Mouse (Mus musculus) liver, embryonic 15.5 days (tissue): ENCODE results near the gene Bmp10. TPM values are rescaled to one million over a fixed set of nuclear protein-coding genes. Genes with fewer than 3 reads are reported as not detected.
"Not testable (repeated sequence)": the region's sequence is repeated elsewhere in the genome, so short reads cannot be mapped to it uniquely, and the experiment has no call there.

Source experiments
- ATAC-seq: fragments of 200-750 bp; cut with Nextera tagmentation; 2 replicates; pipeline ENCODE4 v1.8.0; 2017; ENCODE audit warnings: moderate number of reproducible peaks, mild to moderate bottlenecking, moderate library complexity; ENCODE audit not compliant: insufficient read depth
- H3K27ac ChIP-seq: fragments of 300-500 bp; sonication (generic); replicated peaks from 2 replicates; pipeline ENCODE4 v1.5.1; 2015; ENCODE audit warnings: mild to moderate bottlenecking, inconsistent platforms
- H3K27me3 ChIP-seq: fragments of 300-500 bp; sonication (generic); 2 replicates; pipeline ENCODE4 v1.6.1; 2015; ENCODE audit warnings: mild to moderate bottlenecking, inconsistent platforms
- H3K36me3 ChIP-seq: fragments of 300-500 bp; sonication (generic); replicated peaks from 2 replicates; pipeline ENCODE4 v1.6.1; 2015; ENCODE audit warnings: moderate library complexity, mild to moderate bottlenecking, inconsistent platforms
- H3K4me1 ChIP-seq: fragments of 300-500 bp; sonication (generic); replicated peaks from 2 replicates; pipeline ENCODE4 v1.6.1; 2015; ENCODE audit warnings: inconsistent platforms
- H3K4me2 ChIP-seq: fragments of 300-500 bp; sonication (generic); 2 replicates; pipeline ENCODE4 v1.6.1; 2015; ENCODE audit warnings: moderate library complexity, mild to moderate bottlenecking, inconsistent platforms
- H3K4me3 ChIP-seq: fragments of 300-500 bp; sonication (generic); replicated peaks from 2 replicates; pipeline ENCODE4 v1.5.1; 2015; ENCODE audit warnings: mild to moderate bottlenecking, inconsistent platforms
- H3K9ac ChIP-seq: fragments of 300-500 bp; sonication (generic); 2 replicates; pipeline ENCODE4 v1.6.1; 2015; ENCODE audit warnings: moderate library complexity, mild to moderate bottlenecking, inconsistent platforms
- H3K9me3 ChIP-seq: fragments of 300-500 bp; sonication (generic); replicated peaks from 2 replicates; pipeline ENCODE4 v1.6.1; 2016; ENCODE audit warnings: inconsistent platforms
- WGBS: fragments of 180-500 bp; shearing (Covaris S2); methylation state at CpG from one replicate; pipeline ENCODE4 v1.1.7; 2015; ENCODE audit warnings: mixed read lengths; ENCODE audit not compliant: insufficient replicate concordance; 5-methylcytosine and 5-hydroxymethylcytosine counted together
- polyA plus RNA-seq: library from polyadenylated mRNA; unstranded; fragments of >200 nt; fragmentation: Nextera tagmentation; extraction: Ambion mirVana; gene quantifications from 2 replicates; pipeline ENCODE4 v1.2.1, GENCODE M21; 2015

Gene Bmp10
- polyA plus RNA-seq, 1 experiment from 2014 or later: 0.13 TPM

DNA sequence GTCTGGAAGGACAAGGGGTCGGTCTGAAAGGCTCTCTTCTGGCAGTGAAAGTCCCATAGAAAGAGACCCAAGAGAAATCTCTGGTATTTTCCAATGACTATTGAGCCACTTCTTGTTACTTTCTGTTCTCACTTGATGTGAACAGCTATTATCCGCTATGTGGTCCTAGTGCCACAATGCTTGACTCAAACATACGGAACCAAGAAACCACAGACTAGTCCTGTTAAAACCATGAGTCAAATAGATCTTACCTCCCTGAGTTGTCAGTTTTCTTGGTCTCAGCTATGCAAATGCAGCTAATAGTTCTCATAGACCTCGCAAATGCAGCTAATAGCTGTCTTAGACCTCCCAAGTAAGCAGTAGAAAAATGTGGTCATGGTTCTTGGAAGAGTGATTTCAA is 18.4 kb downstream of the Bmp10 start:
- Histone ChIP-seq H3K4me1 (no peaks in the 10 kb centered on the region), H3K36me3 (no peaks in the 10 kb centered on the region), H3K4me2 (no peak overlapping the region), H3K27ac (no peak overlapping the region), H3K9ac (no peak overlapping the region), H3K9me3 (no peaks in the 10 kb centered on the region), H3K4me3 (no peak overlapping the region), H3K27me3 (peaks cover 8% of the 10 kb centered on the region; the same call in 1 of the 2 replicates)
- WGBS: 52% methylated on average over 4 of the region's 4 CpGs
- no peak for ATAC-seq

DNA sequence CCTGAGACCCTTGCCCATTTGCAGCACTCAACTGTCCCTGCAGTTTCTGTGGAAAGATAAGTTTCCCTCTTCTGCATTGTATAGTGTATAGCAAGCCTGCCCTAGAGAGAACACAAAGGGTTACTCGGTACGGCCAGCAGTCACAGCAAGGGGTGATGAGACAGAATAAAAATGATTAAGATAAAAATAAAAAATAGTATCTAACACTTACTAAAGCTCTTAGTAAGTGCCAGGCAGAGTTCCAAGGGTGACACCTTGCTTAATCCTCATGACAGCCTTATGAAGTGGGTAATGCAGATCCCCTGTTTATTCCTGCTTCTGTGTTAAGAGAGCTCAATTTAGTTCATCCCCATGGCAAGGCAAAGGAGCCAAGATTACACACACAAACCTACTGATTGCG is 20.7 kb downstream of the Bmp10 start:
- no peak overlapping the region for H3K9ac ChIP-seq
- no peaks in the 10 kb centered on the region for H3K4me1 ChIP-seq
- ATAC-seq: no peak
- H3K36me3 ChIP-seq: no peaks in the 10 kb centered on the region
- peaks cover 8% of the 10 kb centered on the region; the same call in 1 of the 2 replicates for H3K27me3 ChIP-seq
- H3K9me3 ChIP-seq: no peaks in the 10 kb centered on the region
- H3K4me2 ChIP-seq: no peak overlapping the region
- no peak overlapping the region for H3K4me3 ChIP-seq
- WGBS: 72% methylated on average over 3 of the region's 3 CpGs
- no peak overlapping the region for H3K27ac ChIP-seq

DNA sequence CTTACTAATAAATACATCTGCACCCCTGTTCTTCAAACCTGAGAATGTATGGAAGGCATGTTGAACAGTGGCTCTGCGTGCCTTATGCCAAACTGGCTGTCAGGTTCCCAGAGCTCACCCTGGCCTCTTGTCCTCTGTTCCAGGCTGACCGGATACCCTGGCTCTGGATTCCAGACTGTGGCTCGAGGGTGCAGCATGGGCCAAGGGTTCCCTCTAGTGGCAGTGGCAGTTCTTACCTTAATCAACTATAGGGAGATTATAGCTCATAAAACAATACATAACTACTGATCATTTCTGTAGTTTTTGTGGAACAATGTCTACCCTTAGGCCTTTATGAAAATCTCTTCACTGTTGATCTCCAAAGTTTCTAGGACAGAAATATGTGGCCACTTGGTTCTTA is 22.2 kb downstream of the Bmp10 start:
- no peak for ATAC-seq
- Histone ChIP-seq H3K4me3 (no peak overlapping the region), H3K4me1 (no peaks in the 10 kb centered on the region), H3K27ac (no peak overlapping the region), H3K27me3 (peaks cover 8% of the 10 kb centered on the region; the same call in 1 of the 2 replicates), H3K9ac (no peak overlapping the region), H3K36me3 (no peaks in the 10 kb centered on the region), H3K4me2 (no peak overlapping the region), H3K9me3 (no peaks in the 10 kb centered on the region)
- WGBS: 38% methylated on average over 3 of the region's 3 CpGs

DNA sequence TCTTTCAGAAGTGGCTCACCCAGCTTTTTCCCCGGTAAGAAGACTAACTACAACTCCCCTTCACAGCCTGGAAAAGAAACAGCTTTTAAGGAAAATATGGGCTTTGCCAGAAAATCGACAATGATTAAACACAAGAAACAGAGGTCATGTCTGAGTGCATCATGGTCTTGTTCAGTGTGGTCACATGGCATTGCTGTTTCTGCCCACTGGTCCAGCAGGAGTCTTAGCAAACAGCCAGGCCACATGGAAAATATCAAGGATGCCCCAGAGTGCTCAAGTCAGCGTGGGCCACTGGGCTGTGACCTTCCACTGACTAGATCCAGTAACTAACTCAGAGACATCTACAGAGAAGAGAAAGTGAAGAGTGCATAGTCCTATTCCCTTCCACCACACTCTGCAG is 23.0 kb downstream of the Bmp10 start:
- peaks cover 8% of the 10 kb centered on the region; the same call in 1 of the 2 replicates for H3K27me3 ChIP-seq
- no peak overlapping the region for H3K9ac ChIP-seq
- no peak overlapping the region for H3K4me2 ChIP-seq
- H3K4me1 ChIP-seq: no peaks in the 10 kb centered on the region
- H3K4me3 ChIP-seq: no peak overlapping the region
- H3K36me3 ChIP-seq: no peaks in the 10 kb centered on the region
- H3K27ac ChIP-seq: no peak overlapping the region
- WGBS: 47% methylated on average over 3 of the region's 3 CpGs
- ATAC-seq: no peak
- no peaks in the 10 kb centered on the region for H3K9me3 ChIP-seq

DNA sequence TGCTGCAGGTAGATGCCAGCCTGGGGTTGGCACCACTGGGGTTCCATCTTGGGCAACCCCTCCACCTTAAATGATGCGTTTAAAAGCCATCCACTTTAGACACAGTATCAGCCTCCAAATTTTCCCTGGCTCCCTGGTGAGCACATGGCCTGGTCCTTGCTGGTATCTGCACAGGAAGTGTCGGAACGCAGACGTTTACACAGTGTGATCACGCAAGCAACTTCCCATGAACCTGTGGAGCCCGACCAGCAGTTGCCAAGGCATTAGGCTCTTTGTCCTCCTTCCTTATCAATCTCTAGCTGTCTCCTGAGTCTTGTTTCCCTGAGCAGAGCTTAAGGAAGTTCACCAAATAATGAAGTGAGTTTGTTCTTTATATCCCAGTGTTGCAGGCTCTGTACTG is 26.7 kb downstream of the Bmp10 start:
- no peak for ATAC-seq
- Histone ChIP-seq H3K9ac (no peak overlapping the region), H3K36me3 (no peaks in the 10 kb centered on the region), H3K27ac (no peak overlapping the region), H3K4me2 (no peak overlapping the region), H3K4me3 (no peak overlapping the region), H3K4me1 (no peaks in the 10 kb centered on the region), H3K27me3 (no peaks in the 10 kb centered on the region), H3K9me3 (no peaks in the 10 kb centered on the region)
- whole genome bisulfite sequencing: 37% methylated on average over 6 of the region's 6 CpGs

DNA sequence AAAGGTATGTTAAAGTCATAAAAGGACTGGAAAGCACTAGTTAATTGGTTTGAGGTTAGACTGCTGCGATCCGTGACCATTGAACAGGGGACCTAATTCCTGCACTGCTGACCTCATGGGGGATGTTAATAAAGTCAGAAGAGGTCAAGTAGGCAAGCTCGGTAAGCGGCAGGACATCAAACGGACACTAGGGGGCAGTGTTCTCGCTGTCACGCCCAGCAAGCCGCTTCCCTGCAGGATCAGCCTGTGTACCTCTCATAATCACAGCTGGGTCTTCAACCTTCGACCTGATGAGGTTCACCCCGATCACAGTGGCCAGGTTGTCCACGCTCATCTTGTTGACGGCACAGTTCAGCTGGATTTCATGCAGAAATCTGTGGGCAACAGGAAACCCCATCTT is 37.4 kb downstream of the Bmp10 start:
- no peaks in the 10 kb centered on the region for H3K27me3 ChIP-seq
- H3K9me3 ChIP-seq: no peaks in the 10 kb centered on the region
- 23% methylated on average over 12 of the region's 12 CpGs for WGBS
- H3K4me3 ChIP-seq: no peak overlapping the region
- H3K36me3 ChIP-seq: no peaks in the 10 kb centered on the region
- no peak for ATAC-seq
- H3K27ac ChIP-seq: no peak overlapping the region
- H3K4me2 ChIP-seq: no peak overlapping the region
- no peak overlapping the region for H3K9ac ChIP-seq
- H3K4me1 ChIP-seq: 0 out of 2 replicates have a peak, but pooled peaks cover 3% of the 10 kb centered on the region

DNA sequence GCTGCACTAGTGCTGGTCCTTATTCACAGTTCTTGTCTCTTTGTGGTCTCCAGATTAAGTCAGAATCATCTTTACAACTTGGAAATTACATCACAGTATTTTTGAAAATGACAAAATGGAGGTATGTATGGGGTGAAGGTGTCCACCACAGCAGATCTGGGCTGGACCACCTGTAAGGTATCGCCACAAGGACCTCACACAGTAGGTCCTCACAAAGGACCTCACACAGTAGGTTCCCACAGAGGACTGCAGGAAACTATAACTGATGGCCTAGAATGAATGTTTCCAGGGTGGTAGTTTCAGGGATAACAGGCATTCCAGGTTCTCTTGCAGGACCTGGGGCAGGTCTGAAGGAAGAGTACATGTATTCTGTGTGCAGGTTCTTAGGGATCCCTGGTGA is 38.6 kb downstream of the Bmp10 start:
- Histone ChIP-seq H3K27me3 (no peaks in the 10 kb centered on the region), H3K9ac (no peak overlapping the region), H3K9me3 (no peaks in the 10 kb centered on the region), H3K4me1 (0 out of 2 replicates have a peak, but pooled peaks cover 3% of the 10 kb centered on the region), H3K4me2 (no peak overlapping the region), H3K36me3 (no peaks in the 10 kb centered on the region), H3K4me3 (no peak overlapping the region), H3K27ac (no peak overlapping the region)
- 86% methylated on average over 1 of the region's 1 CpGs for WGBS
- no peak for ATAC-seq

DNA sequence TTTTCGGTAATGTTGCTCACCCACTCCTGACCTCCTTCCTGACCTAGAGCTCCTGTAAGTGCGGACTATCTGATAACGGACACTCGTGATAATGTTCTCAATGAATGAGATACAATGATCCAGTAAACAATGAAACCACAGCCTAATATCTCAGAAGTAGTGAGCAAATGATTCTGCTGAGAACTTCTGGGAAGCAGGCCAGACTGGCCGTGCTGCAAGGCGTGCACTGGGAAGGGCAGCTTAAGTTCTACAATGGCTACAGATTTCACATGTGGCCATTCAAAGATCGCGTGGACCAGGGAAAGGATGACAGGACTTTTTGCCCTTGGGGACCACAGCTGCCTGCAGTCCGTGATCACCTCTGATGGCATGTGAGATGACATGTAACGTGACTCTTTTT is 39.6 kb downstream of the Bmp10 start:
- ATAC-seq: no peak
- no peak overlapping the region for H3K9ac ChIP-seq
- no peak overlapping the region for H3K27ac ChIP-seq
- 0 out of 2 replicates have a peak, but pooled peaks cover 3% of the 10 kb centered on the region for H3K4me1 ChIP-seq
- no peaks in the 10 kb centered on the region for H3K9me3 ChIP-seq
- H3K4me2 ChIP-seq: no peak overlapping the region
- 70% methylated on average over 10 of the region's 10 CpGs for WGBS
- H3K4me3 ChIP-seq: no peak overlapping the region
- no peaks in the 10 kb centered on the region for H3K27me3 ChIP-seq
- H3K36me3 ChIP-seq: no peaks in the 10 kb centered on the region

DNA sequence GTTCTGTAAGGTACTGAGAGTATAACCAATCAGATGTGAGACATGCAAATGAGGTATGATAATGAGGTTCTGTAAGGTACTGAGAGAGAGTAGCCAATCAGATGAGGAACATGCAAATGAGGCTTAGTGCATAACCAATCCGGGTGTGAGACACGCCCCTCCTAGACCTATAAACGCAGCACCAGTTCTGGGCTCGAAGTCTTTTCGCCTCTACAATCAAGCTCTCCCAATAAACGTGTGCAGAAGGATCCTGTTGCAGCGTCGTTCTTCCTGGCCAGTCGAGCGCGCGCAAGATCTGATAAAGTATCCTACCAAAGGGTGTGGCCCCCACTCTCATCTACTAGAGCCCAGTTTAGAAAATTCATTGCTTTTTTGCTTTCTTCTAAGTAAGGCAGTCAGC is 41.3 kb downstream of the Bmp10 start:
- H3K9me3 ChIP-seq, ATAC-seq, H3K4me1 ChIP-seq, H3K4me3 ChIP-seq, H3K27me3 ChIP-seq, H3K9ac ChIP-seq, H3K27ac ChIP-seq, H3K36me3 ChIP-seq, H3K4me2 ChIP-seq: not testable (repeated sequence)
- 81% methylated on average over 12 of the region's 12 CpGs for WGBS

DNA sequence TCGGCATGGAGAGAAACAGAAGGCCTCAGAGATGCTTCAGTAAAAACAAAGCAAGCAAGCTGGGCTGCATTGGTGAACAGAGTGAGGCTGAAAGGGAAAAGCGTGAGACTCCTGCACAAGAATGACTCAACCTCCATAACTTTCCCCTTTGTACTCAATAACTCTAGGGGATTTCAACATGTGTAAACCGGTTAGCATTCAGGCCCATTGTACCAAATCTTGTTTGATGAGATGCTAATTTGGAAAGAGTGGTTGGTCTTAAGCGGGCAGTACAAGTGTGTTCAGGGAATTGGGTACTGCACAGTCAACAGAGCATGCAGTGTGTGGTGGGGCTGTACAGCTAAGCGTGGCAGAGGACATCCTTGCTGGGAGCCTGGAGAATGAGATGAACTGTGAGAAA is 46.4 kb downstream of the Bmp10 start:
- Histone ChIP-seq H3K9me3 (no peaks in the 10 kb centered on the region), H3K36me3 (no peaks in the 10 kb centered on the region), H3K27ac (no peak overlapping the region), H3K4me1 (no peaks in the 10 kb centered on the region), H3K4me3 (no peak overlapping the region), H3K4me2 (no peak overlapping the region), H3K27me3 (0 out of 2 replicates have a peak, but pooled peaks cover 6% of the 10 kb centered on the region), H3K9ac (no peak overlapping the region)
- ATAC-seq: no peak
- 72% methylated on average over 5 of the region's 5 CpGs for WGBS

DNA sequence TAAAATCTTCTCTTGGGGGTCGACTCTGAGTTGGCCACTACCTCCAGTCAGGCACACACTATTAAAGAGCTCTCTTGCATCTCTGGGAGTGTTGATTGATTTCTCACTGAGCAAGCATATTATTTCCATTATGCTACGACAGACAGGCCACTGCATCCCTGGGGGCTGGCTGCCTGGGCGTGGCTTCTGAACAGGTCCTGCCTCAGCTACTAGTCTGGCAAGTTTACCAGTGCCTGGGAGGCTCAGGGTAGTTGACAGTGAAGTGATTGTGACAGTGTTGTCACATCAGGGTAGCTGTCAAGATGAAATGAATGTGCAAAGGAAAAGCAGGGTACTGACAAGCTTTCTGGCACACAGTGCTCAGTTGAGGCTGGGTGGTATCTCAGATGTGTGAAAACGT is 50.1 kb downstream of the Bmp10 start:
- Histone ChIP-seq H3K4me1 (no peaks in the 10 kb centered on the region), H3K27ac (no peak overlapping the region), H3K4me3 (no peak overlapping the region), H3K36me3 (no peaks in the 10 kb centered on the region), H3K9ac (no peak overlapping the region), H3K4me2 (no peak overlapping the region), H3K27me3 (0 out of 2 replicates have a peak, but pooled peaks cover 6% of the 10 kb centered on the region), H3K9me3 (no peaks in the 10 kb centered on the region)
- ATAC-seq: no peak
- WGBS: 49% methylated on average over 4 of the region's 4 CpGs

DNA sequence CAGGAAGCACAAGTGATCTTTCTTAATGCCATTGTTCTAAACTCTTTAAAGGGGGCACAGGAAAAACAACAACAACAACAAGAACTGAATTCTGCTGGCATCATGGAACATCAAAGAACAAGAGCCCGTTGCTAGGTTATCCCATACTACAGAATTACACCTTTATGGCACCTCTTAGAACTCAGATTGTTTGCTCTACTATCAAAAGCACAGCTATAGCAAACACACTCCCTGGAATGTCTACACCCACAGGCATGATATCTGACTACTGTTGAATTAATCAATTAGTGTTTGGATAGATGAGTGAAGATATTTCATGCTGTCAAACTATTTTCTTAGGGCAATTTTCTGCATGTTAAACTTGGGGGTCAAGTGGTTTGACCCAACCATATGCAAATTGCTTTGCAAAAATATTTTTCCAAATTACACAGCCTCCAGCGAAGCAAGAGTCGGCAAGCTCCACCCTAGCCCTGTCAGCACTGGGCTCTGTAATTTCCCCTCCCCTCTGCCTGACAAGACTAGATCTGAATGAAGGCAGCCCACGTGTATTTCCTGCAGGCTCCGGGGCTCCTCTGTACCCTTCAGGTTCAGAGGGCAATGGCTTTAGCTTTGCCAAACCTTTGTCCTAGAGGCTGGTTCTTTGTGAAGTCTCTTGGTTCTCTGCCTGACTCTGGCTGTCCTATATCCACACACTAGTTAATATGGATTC is 50.7 kb downstream of the Bmp10 start:
- 41% methylated on average over 5 of the region's 5 CpGs for WGBS

More for the DNA sequence above, 50.7 kb downstream of the Bmp10 start:
- no peaks in the 10 kb centered on the region for H3K36me3 ChIP-seq
- no peak for ATAC-seq
- H3K9me3 ChIP-seq: no peaks in the 10 kb centered on the region
- H3K4me1 ChIP-seq: no peaks in the 10 kb centered on the region
- no peak overlapping the region for H3K4me2 ChIP-seq
- no peak overlapping the region for H3K4me3 ChIP-seq
- H3K27me3 ChIP-seq: 0 out of 2 replicates have a peak, but pooled peaks cover 6% of the 10 kb centered on the region
- H3K27ac ChIP-seq: no peak overlapping the region
- no peak overlapping the region for H3K9ac ChIP-seq
